Mouse (Mus musculus) hindbrain, postnatal 0 days (tissue): Measurements from ENCODE around the gene Dtnb. TPM values are rescaled to one million over a fixed set of nuclear protein-coding genes. Genes with fewer than 3 reads are reported as not detected.

ENCODE experiments used
- ATAC-seq: fragments of 200-750 bp; cut with Nextera tagmentation; 2 replicates; pipeline ENCODE4 v1.8.0; 2017; ENCODE audit warnings: mild to moderate bottlenecking, moderate TSS enrichment, moderate library complexity
- DNase-seq: peaks from one replicate; pipeline ENCODE4 v3.0.0-alpha.2; 2015; ENCODE audit warnings: low spot score
- H3K27ac ChIP-seq: fragments of 300-500 bp; sonication (generic); 2 replicates; pipeline ENCODE4 v1.5.1; 2014; ENCODE audit warnings: mild to moderate bottlenecking
- H3K27me3 ChIP-seq: fragments of 300-500 bp; sonication (generic); 2 replicates; pipeline ENCODE4 v1.6.1; 2014; ENCODE audit warnings: low read length, mixed read lengths; ENCODE audit not compliant: insufficient read depth
- H3K36me3 ChIP-seq: fragments of 300-500 bp; sonication (generic); 2 replicates; pipeline ENCODE4 v1.6.1; 2014; ENCODE audit warnings: low read length, mixed read lengths; ENCODE audit not compliant: insufficient read depth
- H3K4me1 ChIP-seq: fragments of 300-500 bp; sonication (generic); 2 replicates; pipeline ENCODE4 v1.6.1; 2014; ENCODE audit warnings: antibody characterized with exemption, low read length, mixed read lengths; ENCODE audit not compliant: insufficient read depth
- H3K4me2 ChIP-seq: fragments of 300-500 bp; sonication (generic); 2 replicates; pipeline ENCODE4 v1.6.1; 2014; ENCODE audit warnings: low read depth, mild to moderate bottlenecking, low read length, moderate library complexity, mixed read lengths
- H3K4me3 ChIP-seq: fragments of 300-500 bp; sonication (generic); 2 replicates; pipeline ENCODE4 v1.5.1; 2014; ENCODE audit warnings: low read length
- H3K9ac ChIP-seq: fragments of 300-500 bp; sonication (generic); replicated peaks from 2 replicates; pipeline ENCODE4 v1.6.1; 2014; ENCODE audit warnings: mild to moderate bottlenecking, low read length, moderate library complexity, mixed read lengths
- H3K9me3 ChIP-seq: fragments of 300-500 bp; sonication (generic); 2 replicates; pipeline ENCODE4 v1.6.1; 2016; ENCODE audit warnings: low read length, mixed read lengths
- CTCF ChIP-seq: IDR thresholded peaks from 2 replicates; pipeline ENCODE4 v1.5.1; 2016; ENCODE audit warnings: antibody characterized with exemption, control low read depth, low read depth
- WGBS: fragments of 180-500 bp; shearing (Covaris S2); extraction: QIAGEN DNeasy Blood & Tissue Kit; methylation state at CpG from one replicate; pipeline ENCODE4 v1.1.7; 2014; 5-methylcytosine and 5-hydroxymethylcytosine counted together
- polyA plus RNA-seq: library from polyadenylated mRNA; unstranded; fragments of >200 nt; fragmentation: Nextera tagmentation; extraction: Ambion mirVana; gene quantifications from 2 replicates; pipeline ENCODE4 v1.2.1, GENCODE M21; 2015
- total RNA-seq: library from RNA; depleted of rRNA; stranded (reverse); fragments of >200 nt; gene quantifications from 2 replicates; pipeline ENCODE4 v1.2.3, GENCODE M21; 2014

Gene Dtnb
- total and polyA plus RNA-seq, 2 experiments from 2014 or later, result 51.6 to 54.3 TPM

- no peak overlapping the region for H3K9ac ChIP-seq
- H3K27ac ChIP-seq, result no peak overlapping the region
- no peak overlapping the region for H3K4me2 ChIP-seq
- no peak for TF ChIP-seq CTCF
- no peaks in the 10 kb centered on the region for H3K9me3 ChIP-seq
- no peak for ATAC-seq
- H3K36me3 ChIP-seq, result no peaks in the 10 kb centered on the region
- H3K4me3 ChIP-seq, result no peak overlapping the region
- 56% methylated on average over 9 of the region's 9 CpGs for WGBS
- H3K4me1 ChIP-seq, result no peaks in the 10 kb centered on the region
- H3K27me3 ChIP-seq, result no peaks in the 10 kb centered on the region
- no peak for DNase-seq
Measured at GRCm38 (mm10) chr12:3557414-3558319, 14.5 kb upstream of the Dtnb start.

GRCm38 (mm10) chr12:3560596-3560995, 11.6 kb upstream of the Dtnb start:
- peak; percentile 91 for ATAC-seq

GRCm38 (mm10) chr12:3561032-3561431, 11.1 kb upstream of the Dtnb start:
- Histone ChIP-seq H3K9me3 (no peaks in the 10 kb centered on the region), H3K9ac (no peak overlapping the region), H3K4me1 (no peaks in the 10 kb centered on the region), H3K4me2 (no peak overlapping the region), H3K4me3 (no peak overlapping the region), H3K27ac (no peak overlapping the region), H3K27me3 (no peaks in the 10 kb centered on the region), H3K36me3 (no peaks in the 10 kb centered on the region)
- TF ChIP-seq CTCF, result no peak
- DNase-seq, result no peak
- WGBS, result 85% methylated on average over 6 of the region's 6 CpGs
- ATAC-seq, result no peak

More at GRCm38 (mm10) chr12:3560596-3560995, 11.6 kb upstream of the Dtnb start:
- DNase-seq, result peak; percentile 79
- H3K27ac ChIP-seq, result no peak overlapping the region
- no peaks in the 10 kb centered on the region for H3K36me3 ChIP-seq
- TF ChIP-seq CTCF, result peak; percentile 78
- no peak overlapping the region for H3K9ac ChIP-seq
- no peaks in the 10 kb centered on the region for H3K4me1 ChIP-seq
- no peak overlapping the region for H3K4me2 ChIP-seq
- H3K27me3 ChIP-seq, result no peaks in the 10 kb centered on the region
- no peaks in the 10 kb centered on the region for H3K9me3 ChIP-seq
- WGBS, result 40% methylated on average over 1 of the region's 1 CpGs
- no peak overlapping the region for H3K4me3 ChIP-seq

- H3K27ac ChIP-seq, result no peak overlapping the region
- no peak for DNase-seq
- H3K4me1 ChIP-seq, result no peaks in the 10 kb centered on the region
- H3K4me2 ChIP-seq, result no peak overlapping the region
- no peak overlapping the region for H3K9ac ChIP-seq
- ATAC-seq, result no peak
- 93% methylated on average over 10 of the region's 10 CpGs for WGBS
- no peaks in the 10 kb centered on the region for H3K36me3 ChIP-seq
- H3K27me3 ChIP-seq, result no peaks in the 10 kb centered on the region
- no peak overlapping the region for H3K4me3 ChIP-seq
- no peak for TF ChIP-seq CTCF
- H3K9me3 ChIP-seq, result no peaks in the 10 kb centered on the region
Measured at GRCm38 (mm10) chr12:3562806-3563205, 9.4 kb upstream of the Dtnb start.

DNA sequence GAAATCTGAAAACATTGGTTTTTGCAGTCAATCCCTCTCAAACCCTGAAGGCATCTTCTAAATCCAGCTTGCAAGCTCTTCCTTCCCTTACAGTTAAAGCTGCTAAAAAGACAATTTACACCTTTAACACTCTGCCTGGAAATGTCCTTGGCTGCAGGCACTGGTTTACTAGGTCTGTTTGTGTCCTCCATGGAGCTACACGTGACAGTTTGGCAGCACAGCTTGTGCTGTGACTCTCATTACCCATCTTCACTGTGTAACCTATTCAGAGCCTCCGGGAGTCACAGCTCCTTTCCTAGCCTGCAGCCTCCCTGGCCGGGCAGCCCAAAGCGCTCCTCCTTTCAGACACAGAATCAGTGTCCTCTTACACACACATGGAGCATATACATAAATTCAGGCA, 8.5 kb upstream of the Dtnb start:
- Histone ChIP-seq H3K9ac (no peak overlapping the region), H3K4me1 (no peaks in the 10 kb centered on the region), H3K4me3 (no peak overlapping the region), H3K27me3 (no peaks in the 10 kb centered on the region), H3K9me3 (no peaks in the 10 kb centered on the region), H3K27ac (no peak overlapping the region), H3K36me3 (no peaks in the 10 kb centered on the region), H3K4me2 (no peak overlapping the region)
- TF ChIP-seq CTCF, result no peak
- WGBS, result 71% methylated on average over 4 of the region's 4 CpGs
- ATAC-seq, result no peak
- DNase-seq, result no peak

DNA sequence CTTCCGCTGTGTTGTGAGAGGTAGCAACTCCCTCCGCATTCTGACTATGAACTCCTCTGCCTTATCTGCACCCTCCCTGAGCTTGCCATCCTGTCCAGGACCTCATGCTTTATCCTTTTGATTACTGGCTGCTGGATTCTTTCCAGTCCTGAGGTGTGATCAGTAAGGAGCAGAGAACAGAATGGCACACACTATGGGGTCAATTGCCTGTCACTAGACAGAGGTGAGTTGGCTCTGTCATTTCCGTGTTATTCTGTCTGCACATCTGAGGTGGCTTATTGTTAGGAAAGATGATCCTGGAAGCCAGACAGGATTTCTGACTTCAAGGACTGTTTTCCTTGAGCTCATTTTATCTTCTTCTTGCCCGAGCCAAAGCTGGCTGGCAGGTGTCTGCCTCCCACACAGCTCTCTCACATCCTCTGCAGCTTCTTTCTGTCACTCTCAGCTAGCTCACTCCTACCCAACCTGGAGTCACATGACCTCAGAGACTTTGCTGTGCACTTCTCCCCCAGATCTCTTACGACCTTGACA, 3.7 kb upstream of the Dtnb start:
- DNase-seq (peak; percentile 16), ATAC-seq (no peak)
- Histone ChIP-seq H3K9ac (no peak overlapping the region), H3K27me3 (no peaks in the 10 kb centered on the region), H3K4me3 (no peak overlapping the region), H3K9me3 (no peaks in the 10 kb centered on the region), H3K36me3 (no peaks in the 10 kb centered on the region), H3K4me1 (peaks cover 3% of the 10 kb centered on the region), H3K4me2 (no peak overlapping the region), H3K27ac (no peak overlapping the region)
- WGBS, result 68% methylated on average over 5 of the region's 5 CpGs
- TF ChIP-seq CTCF, result no peak
